Mouse (Mus musculus): Measurements from ENCODE around the gene Tbc1d9. TPM values are rescaled to one million over a fixed set of nuclear protein-coding genes. Genes with fewer than 3 reads are reported as not detected.

The Tbc1d9 gene
- polyA plus RNA-seq, 1 experiment from 2014 or later = 23.0 TPM

GRCm38 (mm10) chr8:83239341-83239740, 74.2 kb downstream of the Tbc1d9 start:
- no peaks in the 10 kb centered on the region for H3K9me3 ChIP-seq (ENCODE audit: control insufficient read depth, low read length)
- H3K27ac ChIP-seq = peak overlapping the region; percentile 47; the same call in 1 of the 2 replicates
- ATAC-seq (ENCODE audit: low FRiP score) = no peak
- no peak overlapping the region for H3K4me2 ChIP-seq (replicated peaks)
- peaks cover 62% of the 10 kb centered on the region for H3K36me3 ChIP-seq (replicated peaks; ENCODE audit: control insufficient read depth, insufficient read depth)
- H3K4me1 ChIP-seq (replicated peaks; ENCODE audit: control insufficient read depth, insufficient read depth, low read length) = no peaks in the 10 kb centered on the region
- no peaks in the 10 kb centered on the region for H3K27me3 ChIP-seq (ENCODE audit: control insufficient read depth, insufficient read depth, low read length)
- H3K9ac ChIP-seq = no peak overlapping the region
- no peak for DNase-seq (ENCODE audit: low spot score)
- H3K4me3 ChIP-seq (replicated peaks; ENCODE audit: low read length) = no peak overlapping the region

GRCm38 (mm10) chr8:83244151-83244550, 79.0 kb downstream of the Tbc1d9 start:
- no peaks in the 10 kb centered on the region for H3K27me3 ChIP-seq (ENCODE audit: control insufficient read depth, insufficient read depth, low read length)
- no peaks in the 10 kb centered on the region for H3K9me3 ChIP-seq (ENCODE audit: control insufficient read depth, low read length)
- 92% methylated on average over 7 of the region's 7 CpGs for WGBS
- H3K4me1 ChIP-seq (replicated peaks; ENCODE audit: control insufficient read depth, insufficient read depth, low read length) = no peaks in the 10 kb centered on the region
- peaks cover 51% of the 10 kb centered on the region for H3K36me3 ChIP-seq (replicated peaks; ENCODE audit: control insufficient read depth, insufficient read depth)
- H3K9ac ChIP-seq = no peak overlapping the region
- no peak overlapping the region for H3K4me3 ChIP-seq (replicated peaks; ENCODE audit: low read length)
- H3K27ac ChIP-seq = no peak overlapping the region
- DNase-seq (ENCODE audit: low spot score) = no peak
- no peak for ATAC-seq (ENCODE audit: low FRiP score)
- H3K4me2 ChIP-seq (replicated peaks) = no peak overlapping the region

DNA sequence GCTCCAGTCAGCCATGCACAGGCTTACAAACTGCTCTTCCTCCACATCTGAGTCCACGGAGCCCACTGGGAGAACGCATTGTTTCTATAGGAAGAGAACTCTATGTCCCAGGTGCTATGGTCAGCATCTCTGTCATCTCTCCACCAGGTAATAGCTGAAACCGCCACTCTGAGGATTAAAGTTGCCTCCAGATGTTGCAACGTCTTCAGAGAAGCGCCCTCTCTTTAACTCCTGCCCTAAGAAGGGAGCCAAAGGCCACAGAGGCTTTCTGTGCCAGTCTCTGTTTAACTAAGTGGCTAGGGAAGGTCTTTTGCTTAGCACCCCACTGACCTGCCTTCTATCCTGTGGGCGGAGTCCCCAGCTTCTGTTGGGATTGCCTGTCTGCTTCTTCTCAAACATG, 85.7 kb downstream of the Tbc1d9 start:
- Histone ChIP-seq H3K4me2 (replicated peaks) (no peak overlapping the region), H3K4me1 (replicated peaks; ENCODE audit: control insufficient read depth, insufficient read depth, low read length) (no peaks in the 10 kb centered on the region), H3K9me3 (ENCODE audit: control insufficient read depth, low read length) (no peaks in the 10 kb centered on the region), H3K9ac (no peak overlapping the region), H3K4me3 (replicated peaks; ENCODE audit: low read length) (no peak overlapping the region), H3K27me3 (ENCODE audit: control insufficient read depth, insufficient read depth, low read length) (no peaks in the 10 kb centered on the region), H3K36me3 (replicated peaks; ENCODE audit: control insufficient read depth, insufficient read depth) (peaks cover 59% of the 10 kb centered on the region), H3K27ac (peak overlapping the region; percentile 14; the same call in 1 of the 2 replicates)
- ATAC-seq (ENCODE audit: low FRiP score) (no peak), DNase-seq (ENCODE audit: low spot score) (no peak)
- WGBS = 93% methylated on average over 6 of the region's 6 CpGs

DNA sequence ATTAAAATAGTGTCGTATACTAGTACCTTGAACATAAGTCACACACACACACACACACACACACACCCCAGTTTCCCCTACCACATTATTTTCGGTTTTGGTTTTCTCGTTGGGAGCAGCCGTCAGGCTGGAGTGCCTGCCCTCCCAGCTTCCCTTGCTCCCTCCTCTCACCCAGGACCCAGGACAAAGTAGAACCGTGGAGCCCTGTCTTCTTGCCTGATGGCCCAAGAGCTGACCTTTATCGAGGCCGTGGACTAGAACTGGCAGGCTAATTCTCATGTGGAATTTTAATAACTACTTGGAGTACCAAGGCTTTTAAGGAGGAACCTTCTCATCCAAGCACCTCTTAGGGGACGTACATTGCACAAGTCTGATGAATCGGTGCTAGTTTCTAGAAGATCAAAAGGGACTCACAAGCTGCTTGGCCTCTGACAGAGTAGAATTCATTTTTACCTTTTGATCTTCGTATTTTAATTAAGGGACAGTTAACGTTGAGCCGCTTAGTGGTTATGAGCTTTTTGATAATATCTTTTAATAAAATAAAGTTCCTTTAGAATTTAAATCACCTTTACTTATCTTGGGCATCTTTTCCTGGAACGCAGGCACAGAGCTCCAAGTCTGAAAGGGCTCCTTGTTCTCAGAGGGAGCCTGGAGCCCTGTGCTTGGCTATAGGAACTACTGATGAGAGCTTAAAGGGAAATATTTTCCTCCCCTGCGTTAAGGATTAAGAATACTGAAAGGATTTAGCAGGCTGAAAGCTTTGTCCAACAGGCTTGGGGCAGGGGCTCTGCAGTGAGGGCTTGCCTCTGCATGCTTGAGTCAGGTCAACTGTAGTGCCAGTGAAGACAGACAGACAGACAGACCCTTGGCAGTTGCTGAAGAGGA, 86.5 kb downstream of the Tbc1d9 start:
- Histone ChIP-seq H3K9ac (no peak overlapping the region), H3K9me3 (ENCODE audit: control insufficient read depth, low read length) (no peaks in the 10 kb centered on the region), H3K27ac (no peak overlapping the region), H3K4me2 (replicated peaks) (no peak overlapping the region), H3K36me3 (replicated peaks; ENCODE audit: control insufficient read depth, insufficient read depth) (peaks cover 66% of the 10 kb centered on the region), H3K27me3 (ENCODE audit: control insufficient read depth, insufficient read depth, low read length) (no peaks in the 10 kb centered on the region), H3K4me1 (replicated peaks; ENCODE audit: control insufficient read depth, insufficient read depth, low read length) (no peaks in the 10 kb centered on the region), H3K4me3 (replicated peaks; ENCODE audit: low read length) (no peak overlapping the region)
- ATAC-seq (ENCODE audit: low FRiP score) (no peak), DNase-seq (ENCODE audit: low spot score) (no peak)
- 82% methylated on average over 14 of the region's 14 CpGs for WGBS

GRCm38 (mm10) chr8:83252791-83253190, 87.6 kb downstream of the Tbc1d9 start:
- WGBS = 85% methylated on average over 5 of the region's 5 CpGs
- ATAC-seq (ENCODE audit: low FRiP score) = no peak
- Histone ChIP-seq H3K27me3 (ENCODE audit: control insufficient read depth, insufficient read depth, low read length) (no peaks in the 10 kb centered on the region), H3K4me1 (replicated peaks; ENCODE audit: control insufficient read depth, insufficient read depth, low read length) (no peaks in the 10 kb centered on the region), H3K9ac (no peak overlapping the region), H3K36me3 (replicated peaks; ENCODE audit: control insufficient read depth, insufficient read depth) (peaks cover 74% of the 10 kb centered on the region), H3K9me3 (ENCODE audit: control insufficient read depth, low read length) (no peaks in the 10 kb centered on the region), H3K27ac (0 out of 2 replicates have a peak overlapping the region, but pooled peaks have one; percentile 14), H3K4me3 (replicated peaks; ENCODE audit: low read length) (no peak overlapping the region), H3K4me2 (replicated peaks) (no peak overlapping the region)
- no peak for DNase-seq (ENCODE audit: low spot score)

DNA sequence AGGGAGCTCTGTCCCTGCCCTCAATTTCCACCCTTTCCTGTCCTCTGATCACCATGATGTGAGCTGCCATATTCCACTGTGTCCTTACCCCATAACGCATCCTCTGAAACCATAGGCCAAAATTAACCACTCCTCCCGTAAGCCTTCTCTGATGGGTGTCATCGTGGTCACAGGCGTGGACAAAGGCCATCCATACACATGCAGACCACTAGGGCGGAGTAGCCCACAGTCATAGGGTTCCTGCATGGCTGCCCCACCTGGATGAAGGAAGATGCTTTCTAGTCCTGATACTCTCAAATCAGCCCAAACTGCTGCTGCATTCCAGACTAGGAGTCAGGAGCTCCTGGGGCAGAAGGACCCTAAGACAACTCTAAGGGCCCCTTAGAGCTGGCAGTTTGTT, 92.5 kb downstream of the Tbc1d9 start:
- DNase-seq (ENCODE audit: low spot score) = no peak
- no peaks in the 10 kb centered on the region for H3K9me3 ChIP-seq (ENCODE audit: control insufficient read depth, low read length)
- H3K4me1 ChIP-seq (replicated peaks; ENCODE audit: control insufficient read depth, insufficient read depth, low read length) = no peaks in the 10 kb centered on the region
- 91% methylated on average over 5 of the region's 5 CpGs for whole genome bisulfite sequencing
- no peak overlapping the region for H3K9ac ChIP-seq
- ATAC-seq (ENCODE audit: low FRiP score) = no peak
- H3K4me2 ChIP-seq (replicated peaks) = no peak overlapping the region
- no peak overlapping the region for H3K27ac ChIP-seq
- H3K27me3 ChIP-seq (ENCODE audit: control insufficient read depth, insufficient read depth, low read length) = no peaks in the 10 kb centered on the region
- peaks cover 78% of the 10 kb centered on the region for H3K36me3 ChIP-seq (replicated peaks; ENCODE audit: control insufficient read depth, insufficient read depth)
- H3K4me3 ChIP-seq (replicated peaks; ENCODE audit: low read length) = no peak overlapping the region

DNA sequence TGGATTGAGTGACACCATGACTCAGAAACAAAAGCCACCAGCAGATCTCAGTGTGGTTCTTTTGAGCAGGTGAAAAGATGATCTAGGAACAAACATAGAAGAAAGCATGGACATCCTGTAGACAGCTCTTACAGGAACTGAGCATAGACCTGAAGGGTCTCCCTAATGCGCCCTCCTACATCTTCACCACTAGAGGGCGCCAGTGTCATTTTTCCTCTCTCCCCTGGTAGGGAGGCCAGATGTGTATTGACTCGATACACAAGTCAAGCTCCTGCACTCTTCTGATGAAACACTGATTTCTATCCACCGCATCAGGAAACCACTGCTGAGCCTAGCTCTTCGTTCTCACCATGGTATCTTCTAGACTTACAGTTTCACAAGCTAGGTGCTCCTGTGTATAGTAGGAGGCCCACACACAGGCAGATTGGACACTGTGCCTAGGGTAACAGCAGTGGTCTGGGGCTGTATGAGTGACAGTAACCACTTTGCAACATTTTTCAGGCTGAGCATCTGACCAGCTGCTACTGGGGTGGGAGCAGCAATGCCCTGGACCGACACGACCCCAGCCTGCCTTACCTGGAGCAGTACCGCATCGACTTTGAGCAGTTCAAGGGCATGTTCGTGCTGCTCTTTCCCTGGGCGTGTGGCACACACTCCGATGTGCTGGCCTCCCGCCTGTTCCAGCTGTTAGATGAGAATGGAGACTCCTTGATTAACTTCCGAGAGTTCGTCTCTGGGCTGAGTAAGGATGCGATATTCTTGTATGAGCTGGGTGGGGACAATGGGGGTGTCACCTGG, 95.5 kb downstream of the Tbc1d9 start:
- H3K27me3 ChIP-seq (ENCODE audit: control insufficient read depth, insufficient read depth, low read length) = no peaks in the 10 kb centered on the region
- ATAC-seq (ENCODE audit: low FRiP score) (peak; percentile 84; the same call in 1 of the 2 replicates), DNase-seq (ENCODE audit: low spot score) (peak; percentile 74)
- peaks cover 73% of the 10 kb centered on the region for H3K36me3 ChIP-seq (replicated peaks; ENCODE audit: control insufficient read depth, insufficient read depth)
- no peak overlapping the region for H3K9ac ChIP-seq
- no peaks in the 10 kb centered on the region for H3K9me3 ChIP-seq (ENCODE audit: control insufficient read depth, low read length)
- no peak overlapping the region for H3K4me3 ChIP-seq (replicated peaks; ENCODE audit: low read length)
- 71% methylated on average over 16 of the region's 16 CpGs for WGBS
- no peak overlapping the region for H3K27ac ChIP-seq
- H3K4me1 ChIP-seq (replicated peaks; ENCODE audit: control insufficient read depth, insufficient read depth, low read length) = no peaks in the 10 kb centered on the region
- no peak overlapping the region for H3K4me2 ChIP-seq (replicated peaks)

DNA sequence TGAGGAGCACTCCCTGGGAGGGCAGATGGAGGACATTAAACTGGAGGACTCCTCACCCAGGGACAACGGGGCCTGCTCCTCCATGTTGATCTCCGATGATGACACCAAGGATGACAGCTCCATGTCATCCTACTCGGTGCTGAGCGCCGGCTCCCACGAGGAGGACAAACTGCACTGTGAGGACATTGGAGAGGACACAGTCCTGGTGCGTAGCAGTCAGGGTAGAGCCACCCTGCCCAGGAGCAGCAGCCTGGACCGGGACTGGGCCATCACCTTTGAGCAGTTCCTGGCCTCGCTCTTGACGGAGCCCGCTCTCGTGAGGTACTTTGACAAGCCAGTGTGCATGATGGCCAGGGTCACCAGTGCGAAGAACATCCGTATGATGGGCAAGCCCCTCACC, 106.0 kb downstream of the Tbc1d9 start:
- no peak overlapping the region for H3K4me2 ChIP-seq (replicated peaks)
- H3K36me3 ChIP-seq (replicated peaks; ENCODE audit: control insufficient read depth, insufficient read depth) = peaks cover 64% of the 10 kb centered on the region
- WGBS = 96% methylated on average over 14 of the region's 14 CpGs
- peak; percentile 33; the same call in 1 of the 2 replicates for ATAC-seq (ENCODE audit: low FRiP score)
- no peak overlapping the region for H3K27ac ChIP-seq
- no peak overlapping the region for H3K9ac ChIP-seq
- no peaks in the 10 kb centered on the region for H3K27me3 ChIP-seq (ENCODE audit: control insufficient read depth, insufficient read depth, low read length)
- H3K4me1 ChIP-seq (replicated peaks; ENCODE audit: control insufficient read depth, insufficient read depth, low read length) = no peaks in the 10 kb centered on the region
- no peaks in the 10 kb centered on the region for H3K9me3 ChIP-seq (ENCODE audit: control insufficient read depth, low read length)
- no peak for DNase-seq (ENCODE audit: low spot score)
- H3K4me3 ChIP-seq (replicated peaks; ENCODE audit: low read length) = no peak overlapping the region

- no peak overlapping the region for H3K4me3 ChIP-seq (replicated peaks; ENCODE audit: low read length)
- ATAC-seq (ENCODE audit: low FRiP score) = no peak
- no peaks in the 10 kb centered on the region for H3K27me3 ChIP-seq (ENCODE audit: control insufficient read depth, insufficient read depth, low read length)
- 88% methylated on average over 10 of the region's 10 CpGs for WGBS
- no peak overlapping the region for H3K27ac ChIP-seq
- H3K36me3 ChIP-seq (replicated peaks; ENCODE audit: control insufficient read depth, insufficient read depth) = peaks cover 51% of the 10 kb centered on the region
- no peaks in the 10 kb centered on the region for H3K9me3 ChIP-seq (ENCODE audit: control insufficient read depth, low read length)
- no peak overlapping the region for H3K4me2 ChIP-seq (replicated peaks)
- H3K9ac ChIP-seq = no peak overlapping the region
- no peaks in the 10 kb centered on the region for H3K4me1 ChIP-seq (replicated peaks; ENCODE audit: control insufficient read depth, insufficient read depth, low read length)
- no peak for DNase-seq (ENCODE audit: low spot score)
Measured at GRCm38 (mm10) chr8:83272464-83272863, 107.3 kb downstream of the Tbc1d9 start.
